15 mouse cellular contexts compared by ENCODE assay signal in the genomic region with DNA sequence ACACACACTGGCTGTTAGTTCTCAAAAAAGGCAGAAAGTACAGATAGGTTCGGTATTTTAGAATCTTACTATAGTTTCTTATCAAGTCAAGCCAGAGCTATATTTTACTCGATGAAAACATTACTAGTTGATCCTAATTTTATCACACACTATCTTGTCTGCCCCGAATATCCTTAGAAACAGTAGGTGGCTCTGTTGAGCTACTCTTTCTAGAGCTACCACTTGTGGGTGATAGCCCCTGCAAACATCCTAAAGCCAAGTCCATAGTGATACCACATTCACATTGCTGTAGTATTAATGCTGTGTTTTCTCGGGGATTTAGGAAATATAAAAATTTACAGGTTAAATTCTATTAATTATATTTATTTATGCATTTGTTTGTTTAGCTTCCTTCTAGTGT.
DNase-seq lines count a peak whose midpoint lies in the region; ATAC-seq and TF ChIP-seq lines count a peak whose summit lies in the region.
"Had no signal": no experiment of that assay in that cellular context is flagged by ENCODE, and none has a peak within 500 bp of the region (broad histone marks: within the 10 kb centered on the region; RNA-seq: fewer than 3 reads in every experiment).

No protein-coding gene starts in this region.

- no peak for ATAC-seq in embryonic facial prominence, embryonic 11.5 days (replicated peaks; ENCODE audit: insufficient number of reproducible peaks, low FRiP score, low TSS enrichment, low read depth)
- ATAC-seq in embryonic facial prominence, embryonic 14.5 days (ENCODE audit: low read depth) = no peak

- WGBS in embryonic facial prominence, embryonic 11.5 days = 50% methylated on average over 4 of the region's 4 CpGs
- WGBS in embryonic facial prominence, embryonic 10.5 days = 55% methylated on average over 4 of the region's 4 CpGs
- WGBS in embryonic facial prominence, embryonic 14.5 days = 40% methylated on average over 4 of the region's 4 CpGs

- peak; percentile 3 for DNase-seq in embryonic facial prominence, embryonic 11.5 days (ENCODE audit: low spot score)
- DNase-seq in embryonic facial prominence, embryonic 10.5 days (ENCODE audit: low spot score) = no peak
- no peak for DNase-seq in left cerebral cortex, adult 2 months (ENCODE audit: extremely low spot score in 1 of 2, low spot score in 2 of 2)
- no peak for DNase-seq in left cerebral cortex, postnatal 4 days
- peak; percentile 21 for DNase-seq in ES-CJ7 (ENCODE audit: low read depth, low spot score)
- peak; percentile 5 for DNase-seq in embryonic facial prominence, embryonic 14.5 days (ENCODE audit: low spot score)
- no peak for DNase-seq in spleen, adult 12 weeks (ENCODE audit: low spot score)
- no peak for DNase-seq in urinary bladder, postnatal 36 days (ENCODE audit: low spot score in 2 of 2)
- DNase-seq: adrenal gland, adult 2 months; gastrocnemius, adult 2 months; kidney, adult 11 months; liver; lung, postnatal 4 days had no signal

- peak; percentile 44 for TF ChIP-seq CTCF in left cerebral cortex, adult 2 months (IDR thresholded peaks at IDR 0.05)

- H3K27ac ChIP-seq in embryonic facial prominence, embryonic 11.5 days (replicated peaks; ENCODE audit: low read depth, low read length) = no peak overlapping the region
- no peak overlapping the region for H3K27ac ChIP-seq in embryonic facial prominence, embryonic 10.5 days (replicated peaks)
- no peak overlapping the region for H3K27ac ChIP-seq in left cerebral cortex, adult 2 months
- H3K27ac ChIP-seq in embryonic facial prominence, embryonic 14.5 days (replicated peaks; ENCODE audit: low read depth, low read length) = no peak overlapping the region
- H3K27ac ChIP-seq: gastrocnemius, adult 2 months; heart, embryonic 15.5 days had no signal

- no peak overlapping the region for H3K4me2 ChIP-seq in embryonic facial prominence, embryonic 11.5 days (ENCODE audit: low read depth, low read length)
- H3K4me2 ChIP-seq in embryonic facial prominence, embryonic 14.5 days (ENCODE audit: low read depth, low read length) = no peak overlapping the region
- H3K4me2 ChIP-seq: heart, embryonic 15.5 days had no signal

- no peak overlapping the region for H3K9ac ChIP-seq in embryonic facial prominence, embryonic 11.5 days (replicated peaks; ENCODE audit: low read length)
- H3K9ac ChIP-seq in embryonic facial prominence, embryonic 14.5 days (ENCODE audit: low read depth, low read length) = no peak overlapping the region
- H3K9ac ChIP-seq: heart, embryonic 15.5 days had no signal

- H3K4me1 ChIP-seq in embryonic facial prominence, embryonic 11.5 days (ENCODE audit: control insufficient read depth, insufficient read depth, low read length) = no peaks in the 10 kb centered on the region
- H3K4me1 ChIP-seq in embryonic facial prominence, embryonic 10.5 days = no peaks in the 10 kb centered on the region
- no peaks in the 10 kb centered on the region for H3K4me1 ChIP-seq in embryonic facial prominence, embryonic 14.5 days (ENCODE audit: control insufficient read depth, insufficient read depth, low read length)
- H3K4me1 ChIP-seq: heart, embryonic 15.5 days had no signal

- no peak overlapping the region for H3K4me3 ChIP-seq in embryonic facial prominence, embryonic 11.5 days (ENCODE audit: low read depth, low read length)
- H3K4me3 ChIP-seq in embryonic facial prominence, embryonic 10.5 days = no peak overlapping the region
- H3K4me3 ChIP-seq in left cerebral cortex, adult 2 months = no peak overlapping the region
- no peak overlapping the region for H3K4me3 ChIP-seq in embryonic facial prominence, embryonic 14.5 days (ENCODE audit: low read depth, low read length)
- H3K4me3 ChIP-seq: erythroblast, embryonic 14.5 days; gastrocnemius, adult 2 months; heart, embryonic 15.5 days had no signal

- H3K9me3 ChIP-seq in embryonic facial prominence, embryonic 11.5 days (replicated peaks; ENCODE audit: control insufficient read depth, low read length) = no peaks in the 10 kb centered on the region
- H3K9me3 ChIP-seq in embryonic facial prominence, embryonic 10.5 days = no peaks in the 10 kb centered on the region
- H3K9me3 ChIP-seq in embryonic facial prominence, embryonic 14.5 days (ENCODE audit: control insufficient read depth, low read length) = no peaks in the 10 kb centered on the region
- H3K9me3 ChIP-seq: heart, embryonic 15.5 days had no signal

- no peaks in the 10 kb centered on the region for H3K36me3 ChIP-seq in embryonic facial prominence, embryonic 11.5 days (replicated peaks; ENCODE audit: control insufficient read depth, insufficient read depth, low read depth, low read length)
- H3K36me3 ChIP-seq in embryonic facial prominence, embryonic 10.5 days (replicated peaks) = no peaks in the 10 kb centered on the region
- no peaks in the 10 kb centered on the region for H3K36me3 ChIP-seq in embryonic facial prominence, embryonic 14.5 days (ENCODE audit: control insufficient read depth, insufficient read depth, low read length)
- H3K36me3 ChIP-seq: heart, embryonic 15.5 days had no signal

- intact Hi-C loops in left cerebral cortex, adult 2 months (cut with DNase I) = loop anchor here (2.0 to 10.0 kb wide), 2 partner anchors 810 to 1098 kb away; partner anchors contain the start of gene Ptchd4
- intact Hi-C loops in left cerebral cortex, postnatal 4 days (cut with DNase I) = no loop called here

- H3K27me3 ChIP-seq in embryonic facial prominence, embryonic 11.5 days (ENCODE audit: control insufficient read depth, insufficient read depth, low read length) = no peaks in the 10 kb centered on the region
- H3K27me3 ChIP-seq in embryonic facial prominence, embryonic 10.5 days (replicated peaks; ENCODE audit: low read depth, poor library complexity, severe bottlenecking) = no peaks in the 10 kb centered on the region
- H3K27me3 ChIP-seq in embryonic facial prominence, embryonic 14.5 days (replicated peaks; ENCODE audit: control insufficient read depth, insufficient read depth, low read length) = no peaks in the 10 kb centered on the region
- H3K27me3 ChIP-seq: heart, embryonic 15.5 days had no signal

Comparison
In these comparisons a context has a peak if more than half of its experiments do, and no peak if none do; other contexts are left out.
1. DNase-seq: peak in embryonic facial prominence, embryonic 11.5 days (single experiment), ES-CJ7 (single experiment) and embryonic facial prominence, embryonic 14.5 days (single experiment); none in embryonic facial prominence, embryonic 10.5 days (single experiment), left cerebral cortex, adult 2 months (0 of 2), left cerebral cortex, postnatal 4 days (single experiment), spleen, adult 12 weeks (single experiment) and urinary bladder, postnatal 36 days (0 of 2).